Mouse (Mus musculus) testis, adult 2 months (tissue): ENCODE measurements around the gene Aldh3a2. TPM values are rescaled to one million over a fixed set of nuclear protein-coding genes. Genes with fewer than 3 reads are reported as not detected.

ENCODE experiments used
- H3K27ac ChIP-seq: fragments of 200-500 bp; 2 replicates; pipeline ENCODE4 v1.5.1; 2012; ENCODE audit warnings: low read depth, low read length; ENCODE audit not compliant: control insufficient read depth, insufficient read depth
- H3K27me3 ChIP-seq: fragments of 200-500 bp; 2 replicates; pipeline ENCODE4 v1.6.1; 2012; ENCODE audit warnings: mild to moderate bottlenecking, low read length, moderate library complexity; ENCODE audit not compliant: control insufficient read depth, insufficient read depth
- H3K36me3 ChIP-seq: fragments of 200-500 bp; 2 replicates; pipeline ENCODE4 v1.6.1; 2012; ENCODE audit warnings: mild to moderate bottlenecking, low read length; ENCODE audit not compliant: control insufficient read depth, insufficient read depth
- H3K4me1 ChIP-seq: fragments of 200-500 bp; 2 replicates; pipeline ENCODE4 v1.6.1; 2012; ENCODE audit warnings: low read length; ENCODE audit not compliant: control insufficient read depth, insufficient read depth
- H3K4me3 ChIP-seq: fragments of 200-500 bp; 2 replicates; pipeline ENCODE4 v1.5.1; 2012; ENCODE audit warnings: low read depth, mild to moderate bottlenecking, low read length, moderate library complexity, mixed read lengths; ENCODE audit not compliant: control insufficient read depth
- CTCF ChIP-seq: fragments of 200-500 bp; IDR thresholded peaks from 2 replicates; pipeline ENCODE4 v1.5.1; 2012; ENCODE audit warnings: low read depth, mild to moderate bottlenecking, inconsistent platforms, low read length, moderate library complexity; ENCODE audit not compliant: control insufficient read depth, insufficient read depth, insufficient replicate concordance
- POLR2A ChIP-seq: fragments of 200-500 bp; IDR thresholded peaks from 2 replicates; pipeline ENCODE4 v1.6.1; 2012; ENCODE audit warnings: low read depth, mild to moderate bottlenecking, inconsistent platforms, low read length, moderate library complexity; ENCODE audit not compliant: control insufficient read depth
- polyA plus RNA-seq: library from polyadenylated mRNA; depleted of rRNA; stranded (reverse); fragments of >200 nt; gene quantifications from 2 replicates; pipeline ENCODE4 v1.2.3, GENCODE M21; 2012

Aldh3a2 gene
- polyA plus RNA-seq, 1 experiment: 21.3 TPM

DNA sequence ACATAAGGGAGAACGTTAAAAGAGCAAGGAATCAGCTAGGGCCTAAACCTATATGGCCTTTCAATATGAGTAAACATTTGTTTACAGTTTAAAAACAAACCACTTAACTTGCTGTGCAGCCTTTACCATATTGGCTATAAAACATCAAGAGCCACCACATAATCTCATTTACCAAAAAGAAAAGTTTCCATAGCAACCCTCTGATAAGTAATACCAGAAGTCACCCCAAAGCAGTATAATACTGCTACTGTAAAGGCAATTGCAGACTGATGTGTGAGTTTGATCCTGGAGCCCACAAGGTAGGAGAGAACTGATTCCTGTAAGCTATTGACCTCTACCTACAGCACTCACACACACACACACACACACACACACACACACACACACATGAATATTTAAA lies 7.2 kb upstream of the Aldh3a2 start:
- H3K27ac ChIP-seq: no peak overlapping the region
- no peaks in the 10 kb centered on the region for H3K36me3 ChIP-seq
- H3K4me3 ChIP-seq: no peak overlapping the region
- no peaks in the 10 kb centered on the region for H3K27me3 ChIP-seq
- no peak for TF ChIP-seq POLR2A
- TF ChIP-seq CTCF: no peak
- H3K4me1 ChIP-seq: no peaks in the 10 kb centered on the region

DNA sequence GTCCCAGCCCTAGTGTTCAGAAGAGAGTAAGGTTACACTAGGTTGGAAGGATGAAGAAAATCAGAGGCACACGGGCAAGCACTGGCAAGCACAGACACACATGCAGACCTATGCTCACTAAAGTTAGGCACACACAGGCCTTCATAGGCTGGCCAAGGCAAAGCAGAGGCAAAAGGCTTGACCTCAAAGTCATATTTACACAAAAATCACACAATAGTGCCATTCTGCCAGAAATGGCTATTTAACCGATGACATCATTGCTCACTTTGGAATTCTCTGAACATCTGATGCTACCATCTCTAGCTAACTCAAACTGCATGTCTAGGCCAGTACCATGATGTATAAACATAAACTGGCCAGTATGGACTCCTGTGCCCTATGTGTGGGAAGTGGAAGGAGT lies 6.7 kb upstream of the Aldh3a2 start:
- TF ChIP-seq CTCF: no peak
- H3K27me3 ChIP-seq: no peaks in the 10 kb centered on the region
- H3K27ac ChIP-seq: no peak overlapping the region
- H3K4me1 ChIP-seq: no peaks in the 10 kb centered on the region
- no peaks in the 10 kb centered on the region for H3K36me3 ChIP-seq
- no peak overlapping the region for H3K4me3 ChIP-seq

DNA sequence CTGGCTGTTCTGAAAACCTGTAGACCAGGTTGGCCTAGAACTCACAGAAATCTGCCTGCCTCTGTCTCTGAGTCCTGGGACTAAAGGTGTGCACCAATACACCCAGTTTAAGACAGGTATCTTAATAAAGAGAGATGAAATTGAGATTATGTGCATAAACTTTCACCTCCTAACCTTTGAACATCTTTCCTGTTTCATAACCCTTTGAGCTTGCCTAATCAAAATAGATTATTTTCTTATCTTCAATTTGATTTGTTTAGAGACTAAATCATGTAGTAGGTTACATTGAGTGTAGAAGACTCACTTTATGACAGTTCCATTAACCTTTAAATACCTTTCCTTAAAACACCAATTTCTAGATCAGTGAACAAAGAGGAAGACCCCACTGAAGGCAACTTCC lies 4.3 kb upstream of the Aldh3a2 start:
- Histone ChIP-seq H3K4me3 (no peak overlapping the region), H3K36me3 (no peaks in the 10 kb centered on the region), H3K27me3 (no peaks in the 10 kb centered on the region), H3K27ac (no peak overlapping the region), H3K4me1 (no peaks in the 10 kb centered on the region; the same call in 1 of the 2 replicates)
- no peak for TF ChIP-seq CTCF

DNA sequence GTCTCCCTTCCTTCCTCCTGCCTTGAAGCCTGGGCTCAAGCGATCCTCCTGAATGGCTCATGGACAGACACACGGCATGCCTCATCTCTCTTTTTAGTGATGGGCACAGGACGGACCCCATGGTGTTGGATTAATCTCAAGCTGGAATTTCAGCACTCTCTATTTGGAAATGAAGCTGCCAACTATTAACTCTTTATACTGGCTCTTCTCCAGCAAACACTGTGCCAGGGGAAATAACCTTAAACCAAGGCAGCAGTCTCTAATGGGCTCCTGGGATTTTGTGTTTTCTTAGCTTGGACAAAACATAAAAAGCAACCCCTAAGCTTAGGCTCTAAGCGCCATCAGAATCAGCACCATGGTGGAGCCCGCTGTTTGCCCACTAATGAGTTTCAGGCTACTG lies 3.1 kb upstream of the Aldh3a2 start:
- TF ChIP-seq POLR2A: no peak
- TF ChIP-seq CTCF: no peak
- Histone ChIP-seq H3K27ac (no peak overlapping the region), H3K4me3 (no peak overlapping the region), H3K27me3 (no peaks in the 10 kb centered on the region), H3K4me1 (no peaks in the 10 kb centered on the region; the same call in 1 of the 2 replicates), H3K36me3 (no peaks in the 10 kb centered on the region)

DNA sequence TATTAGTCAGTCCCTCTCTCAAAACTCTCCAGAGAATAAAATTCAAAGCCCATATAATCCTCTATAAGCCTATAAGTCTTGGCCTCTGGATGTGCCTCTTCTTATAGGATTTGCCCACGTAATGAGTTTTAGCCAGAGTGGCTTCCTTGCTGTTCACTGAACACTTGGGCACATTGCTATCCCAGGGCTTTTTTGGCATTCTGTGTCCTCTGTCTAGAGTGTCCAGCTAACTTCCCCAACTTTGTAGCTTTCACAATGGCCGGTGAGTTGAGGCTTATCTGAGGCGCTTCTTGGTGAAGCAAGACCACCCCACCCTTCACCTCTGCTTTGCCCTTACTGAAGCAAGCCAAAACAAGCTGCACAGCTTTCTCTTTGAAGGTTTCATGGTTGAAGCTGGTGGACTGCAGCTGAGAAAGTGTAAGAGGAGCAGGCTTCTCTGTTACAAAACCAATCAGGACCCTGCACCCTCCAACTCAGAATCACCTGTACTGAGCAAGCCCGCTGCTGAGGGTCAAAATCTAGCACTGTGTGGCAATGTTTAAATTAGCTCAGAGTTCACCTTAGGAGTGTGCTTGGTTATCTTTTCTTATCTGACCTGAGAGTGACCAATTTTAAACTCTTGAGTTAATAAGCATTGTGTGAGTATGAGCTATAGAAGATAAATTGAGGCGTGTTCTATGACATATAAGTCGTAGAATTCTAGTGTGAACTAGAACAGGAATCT lies 1.5 kb upstream of the Aldh3a2 start:
- no peaks in the 10 kb centered on the region for H3K27me3 ChIP-seq
- TF ChIP-seq CTCF: no peak
- TF ChIP-seq POLR2A: no peak
- no peaks in the 10 kb centered on the region; the same call in 1 of the 2 replicates for H3K4me1 ChIP-seq
- H3K36me3 ChIP-seq: no peaks in the 10 kb centered on the region
- H3K27ac ChIP-seq: no peak overlapping the region
- no peak overlapping the region for H3K4me3 ChIP-seq

DNA sequence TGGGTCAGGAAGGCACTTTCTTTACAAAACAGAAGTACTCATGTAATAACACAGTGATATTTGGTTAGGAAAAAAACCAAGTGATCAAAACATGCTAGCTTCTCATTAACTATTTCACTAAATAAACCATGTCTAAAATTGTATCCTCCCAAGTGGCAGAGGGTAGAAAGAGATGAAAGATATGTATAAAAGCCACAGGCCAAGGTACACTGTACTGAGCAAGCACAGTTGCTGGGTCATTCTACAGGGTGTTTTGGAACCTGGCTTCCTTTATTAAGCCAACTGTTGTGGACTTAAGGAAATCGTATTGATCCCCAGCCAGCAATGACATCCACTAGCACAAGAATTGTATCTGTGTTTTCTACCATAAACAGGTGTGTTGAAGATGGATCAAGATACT lies 3.4 kb downstream of the Aldh3a2 start:
- no peak overlapping the region for H3K27ac ChIP-seq
- H3K36me3 ChIP-seq: peaks cover 3% of the 10 kb centered on the region; the same call in 1 of the 2 replicates
- TF ChIP-seq POLR2A (no peak), CTCF (no peak)
- peaks cover 3% of the 10 kb centered on the region for H3K4me1 ChIP-seq
- H3K27me3 ChIP-seq: no peaks in the 10 kb centered on the region
- H3K4me3 ChIP-seq: no peak overlapping the region

DNA sequence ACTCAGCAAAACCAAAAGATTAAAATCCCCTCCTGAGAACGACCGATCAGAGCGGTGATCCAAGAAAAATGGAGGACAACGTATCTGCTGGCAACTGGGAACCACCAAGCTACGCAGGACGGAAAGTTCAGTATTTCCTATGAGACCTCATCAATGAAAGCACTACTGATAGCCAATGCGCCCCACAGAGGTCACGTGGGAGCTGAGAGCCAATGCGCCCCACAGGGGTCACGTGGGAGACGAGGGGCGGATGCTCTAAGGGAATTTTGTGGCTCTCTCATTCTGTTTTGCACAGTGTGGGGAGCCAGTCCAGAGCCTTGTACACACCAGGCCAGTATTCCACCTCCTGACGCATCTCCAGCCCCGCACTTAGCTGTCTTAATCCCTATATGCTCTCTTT lies 4.7 kb downstream of the Aldh3a2 start:
- Histone ChIP-seq H3K4me1 (peaks cover 3% of the 10 kb centered on the region), H3K27ac (no peak overlapping the region), H3K27me3 (no peaks in the 10 kb centered on the region), H3K4me3 (peak overlapping the region; percentile 38), H3K36me3 (peaks cover 3% of the 10 kb centered on the region; the same call in 1 of the 2 replicates)
- TF ChIP-seq CTCF: no peak
- no peak for TF ChIP-seq POLR2A

DNA sequence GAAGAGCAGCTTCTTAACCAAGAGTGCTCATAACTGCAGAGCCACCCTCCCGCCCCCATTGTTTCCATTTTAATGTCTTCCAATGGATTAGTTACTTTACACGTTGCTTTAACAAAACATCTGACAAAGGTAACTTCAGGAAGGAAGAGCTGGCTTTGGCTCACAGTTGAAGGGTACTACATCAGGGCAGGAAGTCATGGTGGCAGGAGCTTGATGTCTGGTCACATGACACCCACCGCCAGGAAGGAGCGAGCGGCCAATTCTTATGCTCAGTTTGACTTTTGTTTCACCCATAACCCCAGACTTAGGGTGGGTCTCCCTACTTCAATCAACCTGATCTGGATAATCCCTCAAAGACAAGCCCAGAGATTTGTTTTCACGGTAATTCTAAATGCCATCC lies 8.2 kb downstream of the Aldh3a2 start:
- TF ChIP-seq POLR2A (no peak), CTCF (no peak)
- Histone ChIP-seq H3K4me1 (peaks cover 3% of the 10 kb centered on the region), H3K4me3 (no peak overlapping the region), H3K27ac (no peak overlapping the region), H3K36me3 (peaks cover 3% of the 10 kb centered on the region; the same call in 1 of the 2 replicates), H3K27me3 (no peaks in the 10 kb centered on the region)
